Mouse (Mus musculus) ES-E14 (cell line): Measurements from ENCODE around the gene Tecr.

Experiments
- CHD2 ChIP-seq: IDR thresholded peaks from 2 replicates; pipeline ENCODE4 v1.6.1; 2014; ENCODE audit warnings: mild to moderate bottlenecking, low read depth, low read length, inconsistent platforms
- HCFC1 ChIP-seq: IDR thresholded peaks from 2 replicates; pipeline ENCODE4 v1.6.1; 2012; ENCODE audit warnings: low read length, inconsistent platforms, borderline replicate concordance; ENCODE audit not compliant: insufficient read depth
- MAFK ChIP-seq: IDR thresholded peaks from 2 replicates; pipeline ENCODE4 v1.6.1; 2014; ENCODE audit warnings: mild to moderate bottlenecking, low read depth, low read length, inconsistent platforms; ENCODE audit not compliant: insufficient read depth
- ZNF384 ChIP-seq: IDR thresholded peaks from 2 replicates; pipeline ENCODE4 v1.6.1; 2012; ENCODE audit warnings: low read depth, low read length, inconsistent platforms

GRCm38 (mm10) chr8:83622389-83622989 lies 14.7 kb upstream of the Tecr start:
- TF ChIP-seq HCFC1 (no peak), ZNF384 (no peak), CHD2 (no peak), MAFK (no peak)
